Mouse (Mus musculus) limb, embryonic 12.5 days (tissue): ENCODE data around the gene 2210418O10Rik. TPM values are rescaled to one million over a fixed set of nuclear protein-coding genes. Genes with fewer than 3 reads are reported as not detected.
"Not testable (repeated sequence)": the region's sequence is repeated elsewhere in the genome, so short reads cannot be mapped to it uniquely, and the experiment has no call there.

ENCODE experiments used
- ATAC-seq: fragments of 200-750 bp; cut with Nextera tagmentation; 2 replicates; pipeline ENCODE4 v1.8.0; 2017; ENCODE audit warnings: low read depth, moderate TSS enrichment; ENCODE audit not compliant: insufficient number of reproducible peaks, insufficient read depth, low FRiP score, low TSS enrichment
- H3K27ac ChIP-seq: fragments of 300-500 bp; sonication (generic); 2 replicates; pipeline ENCODE4 v1.5.1; 2016; ENCODE audit warnings: mild to moderate bottlenecking, moderate library complexity
- H3K27me3 ChIP-seq: fragments of 300-500 bp; sonication (generic); 2 replicates; pipeline ENCODE4 v1.6.1; 2016; ENCODE audit warnings: mild to moderate bottlenecking, moderate library complexity
- H3K36me3 ChIP-seq: fragments of 300-500 bp; sonication (generic); 2 replicates; pipeline ENCODE4 v1.6.1; 2016; ENCODE audit warnings: mild to moderate bottlenecking, moderate library complexity
- H3K4me1 ChIP-seq: fragments of 300-500 bp; sonication (generic); replicated peaks from 2 replicates; pipeline ENCODE4 v1.6.1; 2016
- H3K4me2 ChIP-seq: fragments of 300-500 bp; sonication (generic); 2 replicates; pipeline ENCODE4 v1.6.1; 2016; ENCODE audit warnings: mild to moderate bottlenecking, moderate library complexity
- H3K4me3 ChIP-seq: fragments of 300-500 bp; sonication (generic); replicated peaks from 2 replicates; pipeline ENCODE4 v1.5.1; 2016; ENCODE audit warnings: mild to moderate bottlenecking
- H3K9ac ChIP-seq: fragments of 300-500 bp; sonication (generic); replicated peaks from 2 replicates; pipeline ENCODE4 v1.6.1; 2016; ENCODE audit warnings: mild to moderate bottlenecking, moderate library complexity
- H3K9me3 ChIP-seq: fragments of 300-500 bp; sonication (generic); 2 replicates; pipeline ENCODE4 v1.6.1; 2016; ENCODE audit warnings: mild to moderate bottlenecking, moderate library complexity
- WGBS: fragments of 180-500 bp; shearing (Covaris S2); methylation state at CpG from one replicate; pipeline ENCODE4 v1.1.7; 2016; 5-methylcytosine and 5-hydroxymethylcytosine counted together
- polyA plus RNA-seq: library from polyadenylated mRNA; unstranded; fragments of >200 nt; fragmentation: Nextera tagmentation; extraction: Ambion mirVana; gene quantifications from 2 replicates; pipeline ENCODE4 v1.2.1, GENCODE M21; 2016

Gene 2210418O10Rik
- 6.5 and 7.4 TPM in 2 replicates for polyA plus RNA-seq

DNA sequence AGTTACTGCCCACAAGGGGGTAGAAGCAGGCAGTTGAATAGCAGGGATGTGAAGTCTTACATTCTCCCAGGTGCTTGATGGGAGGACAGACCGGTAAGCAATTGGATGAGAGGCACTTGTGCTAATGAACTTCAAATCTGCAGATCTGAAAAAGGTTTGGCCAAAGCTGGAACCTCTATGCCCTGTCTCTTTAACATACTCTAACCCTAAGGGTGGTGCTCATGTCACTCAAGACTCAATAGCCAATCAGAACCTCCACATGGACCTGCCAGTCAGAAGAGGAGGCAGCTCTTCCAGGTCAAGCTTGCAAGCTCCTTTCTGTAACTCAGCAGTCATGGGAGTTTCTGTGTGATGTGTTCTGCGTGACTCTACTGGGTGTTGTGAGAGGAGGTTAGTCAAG is at the start of gene 2210418O10Rik:
Gene 2210418O10Rik, plus strand, starts transcription at position 301 of the 400 bp plus-strand sequence.
- not testable (repeated sequence) for H3K36me3 ChIP-seq
- no CpG with 5 or more reads among the region's 2 CpGs for WGBS

DNA sequence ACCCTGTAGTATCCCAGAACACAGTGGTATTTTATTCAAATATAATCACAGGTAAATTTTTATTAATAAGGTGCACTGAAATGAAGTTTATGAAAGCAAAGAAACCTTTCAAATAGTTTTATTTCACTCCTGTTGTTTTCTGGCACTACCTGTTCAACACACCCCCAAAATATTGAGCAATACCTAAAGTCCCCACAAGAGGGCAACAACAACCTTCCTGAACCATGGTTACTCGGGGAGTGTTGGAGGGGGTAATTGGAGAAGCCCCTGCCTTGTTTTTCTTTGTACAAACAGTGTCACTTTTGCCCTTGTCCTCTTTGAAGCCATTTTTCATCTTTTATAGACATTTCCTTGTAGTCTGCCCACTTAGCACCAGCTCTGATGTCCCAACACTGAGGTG is 22.1 kb downstream of the 2210418O10Rik start:
- not testable (repeated sequence) for H3K4me3 ChIP-seq, ATAC-seq, H3K36me3 ChIP-seq, H3K4me2 ChIP-seq, H3K9ac ChIP-seq, H3K27me3 ChIP-seq, H3K27ac ChIP-seq, H3K9me3 ChIP-seq, H3K4me1 ChIP-seq
- no CpG with 5 or more reads among the region's 1 CpGs for WGBS

More for the DNA sequence above, at the start of gene 2210418O10Rik:
- not testable (repeated sequence) for H3K4me1 ChIP-seq, H3K27me3 ChIP-seq, H3K9ac ChIP-seq, ATAC-seq, H3K9me3 ChIP-seq, H3K4me3 ChIP-seq, H3K4me2 ChIP-seq, H3K27ac ChIP-seq

Other genes with a start within 250 kb of the 2210418O10Rik start
- gene Gm2004, start 76.7 kb upstream of the 2210418O10Rik start, polyA plus RNA-seq, result 1.2 and 1.6 TPM in 2 replicates
- not detected in 2 replicates for gene Gm11009, start 92.9 kb downstream of the 2210418O10Rik start, polyA plus RNA-seq
- gene Gm14435, start 197.0 kb downstream of the 2210418O10Rik start, polyA plus RNA-seq, result 12.3 and 13.3 TPM in 2 replicates